Mouse (Mus musculus) ES-Bruce4 (cell line): ENCODE measurements around the gene Gm14685. TPM values are rescaled to one million over a fixed set of nuclear protein-coding genes. Genes with fewer than 3 reads are reported as not detected.
"Not testable (repeated sequence)": the region's sequence is repeated elsewhere in the genome, so short reads cannot be mapped to it uniquely, and the experiment has no call there.

ENCODE experiments used
- H3K27ac ChIP-seq: 2 replicates; pipeline ENCODE4 v1.5.1; 2012; ENCODE audit warnings: low read length, inconsistent platforms; ENCODE audit not compliant: insufficient read depth
- H3K27me3 ChIP-seq: 2 replicates; pipeline ENCODE4 v1.6.1; 2012; ENCODE audit warnings: mild to moderate bottlenecking, low read length, inconsistent platforms; ENCODE audit not compliant: control insufficient read depth, poor library complexity, insufficient read depth, severe bottlenecking
- H3K36me3 ChIP-seq: 2 replicates; pipeline ENCODE4 v1.6.1; 2012; ENCODE audit warnings: inconsistent platforms, mild to moderate bottlenecking, low read length, moderate library complexity; ENCODE audit not compliant: control insufficient read depth, poor library complexity, insufficient read depth, severe bottlenecking
- H3K4me1 ChIP-seq: one replicate; pipeline ENCODE4 v1.8.1; 2011; ENCODE audit warnings: low read length; ENCODE audit not compliant: control insufficient read depth, insufficient read depth
- H3K4me3 ChIP-seq: 2 replicates; pipeline ENCODE4 v1.5.1; 2011; ENCODE audit warnings: low read depth, mild to moderate bottlenecking, low read length
- H3K9ac ChIP-seq: 2 replicates; pipeline ENCODE4 v1.6.1; 2012; ENCODE audit warnings: low read depth, mild to moderate bottlenecking, inconsistent platforms; ENCODE audit not compliant: poor library complexity, severe bottlenecking
- H3K9me3 ChIP-seq: replicated peaks from 2 replicates; pipeline ENCODE4 v1.6.1; 2012; ENCODE audit warnings: mild to moderate bottlenecking, low read length, inconsistent platforms; ENCODE audit not compliant: control insufficient read depth, poor library complexity, insufficient read depth, severe bottlenecking
- polyA plus RNA-seq: library from polyadenylated mRNA; stranded (reverse); fragments of >200 nt; gene quantifications from 2 replicates; pipeline ENCODE4 v1.2.4, GENCODE M21; 2011; ENCODE audit warnings: low read depth; ENCODE audit not compliant: missing spikeins, insufficient read depth, insufficient read length

Gene Gm14685
- polyA plus RNA-seq = not detected in 2 replicates

- H3K36me3 ChIP-seq, H3K9ac ChIP-seq, H3K9me3 ChIP-seq, H3K27me3 ChIP-seq, H3K4me3 ChIP-seq, H3K27ac ChIP-seq, H3K4me1 ChIP-seq: not testable (repeated sequence)
Measured at GRCm38 (mm10) chrX:73116747-73117146, at the start of gene Gm14685. Gene Gm14685, plus strand, starts transcription at chrX:73117047.

DNA sequence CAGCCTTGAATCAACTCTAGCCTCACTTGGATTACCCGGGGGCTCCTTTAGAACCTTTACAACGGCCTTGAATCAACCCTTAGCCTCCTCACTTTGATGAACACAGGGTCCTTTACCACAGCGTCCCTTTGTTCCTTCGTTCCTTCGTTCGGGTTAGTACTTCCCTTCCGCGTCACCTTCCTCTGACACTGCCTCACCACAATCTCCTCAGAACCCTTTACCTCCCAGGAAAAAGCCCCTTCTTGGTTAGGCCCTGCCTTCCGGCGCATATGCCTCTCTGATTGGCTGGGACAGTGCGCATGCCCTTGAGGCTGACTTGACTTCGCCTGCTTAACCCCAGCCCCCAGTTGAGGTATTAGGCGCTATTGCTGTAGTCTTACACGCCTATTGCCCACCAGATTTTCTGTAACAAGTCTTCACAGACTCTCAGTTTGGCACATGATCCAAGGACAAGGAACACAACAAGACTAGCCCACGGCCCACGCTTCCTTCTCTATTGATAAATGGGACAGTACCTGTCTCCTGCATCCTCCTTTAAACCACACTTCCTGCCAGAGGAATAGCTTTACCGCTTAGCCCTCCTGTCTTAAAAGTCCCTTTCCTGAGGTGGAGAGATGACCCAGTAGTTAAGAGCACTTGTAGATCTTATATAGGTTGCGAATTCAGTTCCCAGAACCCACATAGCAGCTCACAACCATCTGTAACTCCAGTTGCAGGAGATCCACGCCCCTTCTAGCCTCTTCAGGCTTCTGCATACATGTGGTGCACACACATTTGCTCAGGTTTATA, 34.4 kb upstream of the Gm14685 start, which contains the start of gene Xlr4a:
TSS of gene Xlr4a (minus strand) at position 212 of the 789 bp plus-strand sequence.
- H3K4me1 ChIP-seq, H3K9me3 ChIP-seq, H3K9ac ChIP-seq, H3K27me3 ChIP-seq, H3K27ac ChIP-seq, H3K4me3 ChIP-seq, H3K36me3 ChIP-seq: not testable (repeated sequence)

- not testable (repeated sequence) for H3K27ac ChIP-seq, H3K4me3 ChIP-seq, H3K27me3 ChIP-seq, H3K4me1 ChIP-seq, H3K9ac ChIP-seq, H3K36me3 ChIP-seq, H3K9me3 ChIP-seq
Measured at GRCm38 (mm10) chrX:73096941-73097508, 19.8 kb upstream of the Gm14685 start, which contains the start of gene Xlr3a. Gene Xlr3a, minus strand, starts transcription at chrX:73097095.

DNA sequence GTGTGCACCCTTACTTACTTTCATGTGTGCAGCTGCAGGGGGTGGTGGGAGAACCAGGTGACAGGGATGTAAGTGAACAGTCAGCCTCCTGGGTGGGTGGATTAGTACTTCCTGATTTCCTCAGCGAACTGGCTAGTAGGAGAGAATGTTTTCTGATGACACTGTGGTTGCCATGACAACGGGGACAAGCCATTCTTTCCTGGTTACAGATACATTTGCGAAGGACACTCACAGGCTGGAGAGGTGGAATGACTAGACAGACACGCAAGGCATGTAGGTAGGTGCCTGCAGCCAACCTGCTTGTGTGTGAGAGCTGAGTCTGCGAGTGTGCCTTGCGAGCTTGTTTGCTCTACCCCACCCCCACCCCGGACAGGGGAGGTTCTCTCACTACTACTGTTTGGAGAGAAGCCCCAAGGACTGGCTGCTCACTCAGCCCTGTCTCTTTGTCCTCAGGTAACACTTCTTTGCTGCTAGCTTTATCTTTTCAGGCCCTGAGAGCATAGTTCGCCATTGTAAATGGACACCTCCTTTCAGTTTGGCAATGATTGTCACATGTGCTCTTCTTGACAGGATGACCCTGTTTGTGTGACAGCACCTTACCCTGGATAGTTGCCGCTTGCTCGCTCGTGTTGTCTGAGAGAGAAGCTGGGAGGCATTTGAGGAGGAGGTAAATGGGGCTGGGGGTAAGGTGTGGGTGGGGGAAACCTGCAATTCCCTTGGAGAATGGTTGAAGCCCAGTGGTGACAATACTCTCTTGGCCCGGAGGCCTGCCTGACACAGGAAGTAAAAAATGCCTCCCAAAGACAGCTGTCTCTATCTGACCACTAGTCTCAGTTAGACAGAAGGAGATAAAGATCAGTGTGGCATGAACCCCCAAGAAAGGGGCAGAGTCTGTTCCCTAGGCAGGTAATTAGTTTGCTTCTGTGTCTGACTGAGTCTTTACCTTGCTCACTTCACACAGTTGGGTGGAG, 6.3 kb downstream of the Gm14685 start:
- H3K9me3 ChIP-seq, H3K27me3 ChIP-seq: not testable (repeated sequence)

GRCm38 (mm10) chrX:73143218-73143618, 26.4 kb downstream of the Gm14685 start:
- not testable (repeated sequence) for H3K9me3 ChIP-seq, H3K27ac ChIP-seq, H3K4me1 ChIP-seq, H3K27me3 ChIP-seq, H3K36me3 ChIP-seq, H3K4me3 ChIP-seq, H3K9ac ChIP-seq

More for the DNA sequence above, 6.3 kb downstream of the Gm14685 start:
- not testable (repeated sequence) for H3K9ac ChIP-seq, H3K36me3 ChIP-seq, H3K4me3 ChIP-seq, H3K4me1 ChIP-seq, H3K27ac ChIP-seq

GRCm38 (mm10) chrX:73148496-73148895, 31.6 kb downstream of the Gm14685 start, which contains the start of gene Xlr5b:
Gene Xlr5b, plus strand, starts transcription at chrX:73148796.
- H3K27ac ChIP-seq, H3K36me3 ChIP-seq, H3K4me3 ChIP-seq, H3K9ac ChIP-seq, H3K4me1 ChIP-seq, H3K9me3 ChIP-seq, H3K27me3 ChIP-seq: not testable (repeated sequence)

DNA sequence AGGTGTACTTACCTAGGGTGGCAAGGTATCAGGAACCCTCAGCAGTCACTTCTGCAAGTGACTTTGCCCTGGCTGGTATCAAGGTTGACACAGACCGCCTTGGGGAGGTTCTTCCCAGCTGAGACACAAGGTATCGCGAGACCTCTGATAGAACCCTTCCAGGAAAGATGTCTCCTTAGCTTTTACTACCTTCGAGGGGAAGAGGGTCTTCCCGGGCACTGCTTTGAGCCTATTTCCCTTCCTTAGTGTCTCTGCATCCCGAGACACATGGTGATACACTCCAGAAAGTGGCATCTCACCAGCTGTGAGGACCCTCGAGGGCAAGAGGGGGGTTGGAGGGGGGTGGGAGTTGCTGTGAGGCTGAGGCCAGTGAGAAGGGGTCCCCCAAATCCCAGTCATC, 32.5 kb downstream of the Gm14685 start, which contains the start of gene DXBay18:
TSS of gene DXBay18 (minus strand) at position 101 of the 400 bp plus-strand sequence.
- H3K27me3 ChIP-seq = not testable (repeated sequence)

GRCm38 (mm10) chrX:73176889-73177288, 60.0 kb downstream of the Gm14685 start, which contains the start of gene Spin2d:
Gene Spin2d, minus strand, starts transcription at chrX:73176989.
- not testable (repeated sequence) for H3K9me3 ChIP-seq, H3K4me1 ChIP-seq, H3K9ac ChIP-seq, H3K27me3 ChIP-seq, H3K36me3 ChIP-seq, H3K27ac ChIP-seq, H3K4me3 ChIP-seq

More for the DNA sequence above, 32.5 kb downstream of the Gm14685 start, which contains the start of gene DXBay18:
- H3K4me3 ChIP-seq, H3K4me1 ChIP-seq, H3K36me3 ChIP-seq, H3K27ac ChIP-seq, H3K9me3 ChIP-seq, H3K9ac ChIP-seq: not testable (repeated sequence)
